Mouse (Mus musculus) heart, embryonic 13.5 days (tissue): ENCODE measurements around the gene Izumo2. TPM values are rescaled to one million over a fixed set of nuclear protein-coding genes. Genes with fewer than 3 reads are reported as not detected.
"Not testable (repeated sequence)": the region's sequence is repeated elsewhere in the genome, so short reads cannot be mapped to it uniquely, and the experiment has no call there.

Experiments used
- ATAC-seq: fragments of 200-750 bp; cut with Nextera tagmentation; 2 replicates; pipeline ENCODE4 v1.8.0; 2017; ENCODE audit warnings: moderate TSS enrichment; ENCODE audit not compliant: insufficient number of reproducible peaks, low FRiP score, low TSS enrichment; ENCODE audit errors: extremely low read depth
- H3K27ac ChIP-seq: fragments of 300-500 bp; sonication (generic); replicated peaks from 2 replicates; pipeline ENCODE4 v1.5.1; 2015; ENCODE audit warnings: moderate library complexity, mild to moderate bottlenecking, inconsistent platforms
- H3K27me3 ChIP-seq: fragments of 300-500 bp; sonication (generic); replicated peaks from 2 replicates; pipeline ENCODE4 v1.6.1; 2015; ENCODE audit warnings: mild to moderate bottlenecking, inconsistent platforms
- H3K36me3 ChIP-seq: fragments of 300-500 bp; sonication (generic); 2 replicates; pipeline ENCODE4 v1.6.1; 2015; ENCODE audit warnings: mild to moderate bottlenecking, inconsistent platforms
- H3K4me1 ChIP-seq: fragments of 300-500 bp; sonication (generic); 2 replicates; pipeline ENCODE4 v1.6.1; 2015; ENCODE audit warnings: inconsistent platforms
- H3K4me2 ChIP-seq: fragments of 300-500 bp; sonication (generic); 2 replicates; pipeline ENCODE4 v1.6.1; 2015; ENCODE audit warnings: inconsistent platforms, mild to moderate bottlenecking, moderate library complexity
- H3K4me3 ChIP-seq: fragments of 300-500 bp; sonication (generic); 2 replicates; pipeline ENCODE4 v1.5.1; 2015; ENCODE audit warnings: moderate library complexity, mild to moderate bottlenecking, inconsistent platforms
- H3K9ac ChIP-seq: fragments of 300-500 bp; sonication (generic); 2 replicates; pipeline ENCODE4 v1.6.1; 2015; ENCODE audit warnings: inconsistent platforms, mild to moderate bottlenecking, moderate library complexity
- H3K9me3 ChIP-seq: fragments of 300-500 bp; sonication (generic); 2 replicates; pipeline ENCODE4 v1.6.1; 2016; ENCODE audit warnings: inconsistent platforms
- WGBS: fragments of 180-500 bp; shearing (Covaris S2); methylation state at CpG from one replicate; pipeline ENCODE4 v1.1.7; 2015; ENCODE audit warnings: mixed read lengths; 5-methylcytosine and 5-hydroxymethylcytosine counted together
- polyA plus RNA-seq: library from polyadenylated mRNA; unstranded; fragments of >200 nt; fragmentation: Nextera tagmentation; extraction: Ambion mirVana; gene quantifications from 2 replicates; pipeline ENCODE4 v1.2.1, GENCODE M21; 2015

The Izumo2 gene
- polyA plus RNA-seq, 1 experiment from 2014 or later = not detected

DNA sequence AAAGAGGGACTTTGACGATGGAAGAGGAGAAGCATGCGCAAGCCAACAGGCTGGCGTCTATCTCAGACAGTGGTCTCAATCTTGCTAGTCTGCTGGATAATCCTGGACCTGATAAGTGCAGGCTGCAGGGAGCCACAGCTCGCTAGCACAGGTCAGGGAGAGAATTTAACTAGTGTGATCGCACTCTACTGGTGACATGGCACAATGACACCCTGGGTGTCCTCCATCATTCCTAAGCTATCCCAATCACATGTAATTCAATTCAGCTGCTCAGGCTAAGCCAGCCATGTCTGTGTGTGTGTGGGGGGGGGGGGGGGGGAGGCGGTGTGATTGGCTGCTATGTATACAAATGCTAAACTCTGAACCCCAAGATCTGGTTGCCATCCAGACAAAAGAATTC lies 6.6 kb upstream of the Izumo2 start:
- H3K4me1 ChIP-seq = peaks cover 11% of the 10 kb centered on the region
- no peak overlapping the region for H3K9ac ChIP-seq
- H3K27me3 ChIP-seq = peaks cover 14% of the 10 kb centered on the region
- no peak overlapping the region for H3K4me2 ChIP-seq
- no peak for ATAC-seq
- no peak overlapping the region for H3K4me3 ChIP-seq
- H3K27ac ChIP-seq = no peak overlapping the region
- no peaks in the 10 kb centered on the region for H3K36me3 ChIP-seq
- H3K9me3 ChIP-seq = peaks cover 5% of the 10 kb centered on the region; the same call in 1 of the 2 replicates
- 5% methylated on average over 6 of the region's 6 CpGs for WGBS

- H3K4me1 ChIP-seq = peaks cover under 1% of the 10 kb centered on the region; the same call in 1 of the 2 replicates
- no peak for ATAC-seq
- H3K9ac ChIP-seq = no peak overlapping the region
- no peak overlapping the region for H3K4me3 ChIP-seq
- peaks cover 16% of the 10 kb centered on the region for H3K27me3 ChIP-seq
- peaks cover 5% of the 10 kb centered on the region; the same call in 1 of the 2 replicates for H3K9me3 ChIP-seq
- H3K27ac ChIP-seq = no peak overlapping the region
- WGBS = 64% methylated on average over 8 of the region's 8 CpGs
- H3K4me2 ChIP-seq = no peak overlapping the region
- no peaks in the 10 kb centered on the region for H3K36me3 ChIP-seq
Observed at GRCm38 (mm10) chr7:44702985-44703384, 5.6 kb upstream of the Izumo2 start.

DNA sequence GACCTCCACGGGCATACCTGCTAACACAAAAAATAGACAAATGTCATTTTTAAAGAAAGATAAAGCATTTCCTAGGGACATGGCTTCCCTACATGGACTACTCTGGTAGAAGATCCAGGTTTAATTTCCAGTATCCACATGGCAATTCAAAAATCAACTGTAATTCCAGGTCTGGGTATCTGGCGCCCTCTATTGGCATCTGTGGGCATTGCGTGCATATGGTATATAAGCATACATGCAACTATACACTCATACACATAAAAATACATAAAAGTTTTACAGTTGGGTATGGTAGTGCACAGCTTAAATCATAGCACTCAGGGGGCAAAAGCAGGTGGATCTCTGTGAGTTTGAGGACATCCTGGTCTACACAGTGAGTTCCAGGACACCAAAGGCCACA lies 4.2 kb upstream of the Izumo2 start:
- H3K4me3 ChIP-seq = no peak overlapping the region
- no peaks in the 10 kb centered on the region for H3K36me3 ChIP-seq
- no peak overlapping the region for H3K27ac ChIP-seq
- no peak overlapping the region for H3K9ac ChIP-seq
- WGBS = 50% methylated on average over 3 of the region's 3 CpGs
- ATAC-seq = no peak
- peaks cover 5% of the 10 kb centered on the region; the same call in 1 of the 2 replicates for H3K9me3 ChIP-seq
- H3K4me2 ChIP-seq = no peak overlapping the region
- H3K4me1 ChIP-seq = no peaks in the 10 kb centered on the region
- H3K27me3 ChIP-seq = peaks cover 8% of the 10 kb centered on the region; the same call in 1 of the 2 replicates

- 82% methylated on average over 4 of the region's 4 CpGs for WGBS
- Histone ChIP-seq H3K27ac (no peak overlapping the region), H3K4me1 (no peaks in the 10 kb centered on the region), H3K4me2 (no peak overlapping the region), H3K9ac (no peak overlapping the region), H3K36me3 (no peaks in the 10 kb centered on the region), H3K9me3 (peaks cover 5% of the 10 kb centered on the region; the same call in 1 of the 2 replicates), H3K27me3 (0 out of 2 replicates have a peak, but pooled peaks cover 8% of the 10 kb centered on the region), H3K4me3 (no peak overlapping the region)
- ATAC-seq = no peak
Observed at GRCm38 (mm10) chr7:44705086-44705485, 3.5 kb upstream of the Izumo2 start.

DNA sequence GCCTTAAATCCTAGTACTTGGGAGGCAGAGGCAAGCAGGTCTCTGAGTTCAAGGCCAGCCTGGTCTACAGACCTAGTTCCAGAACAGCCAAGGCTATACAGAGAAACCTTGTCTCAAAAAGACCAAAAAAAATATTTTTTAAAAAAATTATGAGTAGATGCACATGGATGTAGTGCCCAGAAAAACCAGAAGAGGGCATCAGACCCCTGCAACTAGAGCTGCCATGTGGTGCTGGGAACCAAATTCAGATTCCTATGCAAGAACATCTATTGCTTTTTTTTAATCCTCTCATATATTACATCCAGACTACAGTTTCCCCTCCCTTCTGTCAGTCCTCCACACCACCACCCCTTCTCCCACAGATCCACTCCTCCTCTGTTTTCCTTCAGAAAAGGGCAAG lies 2.2 kb upstream of the Izumo2 start:
- Histone ChIP-seq H3K36me3 (no peaks in the 10 kb centered on the region), H3K27ac (no peak overlapping the region), H3K27me3 (0 out of 2 replicates have a peak, but pooled peaks cover 5% of the 10 kb centered on the region), H3K4me1 (no peaks in the 10 kb centered on the region), H3K9me3 (peaks cover 5% of the 10 kb centered on the region; the same call in 1 of the 2 replicates), H3K9ac (no peak overlapping the region), H3K4me2 (no peak overlapping the region), H3K4me3 (no peak overlapping the region)
- no peak for ATAC-seq

DNA sequence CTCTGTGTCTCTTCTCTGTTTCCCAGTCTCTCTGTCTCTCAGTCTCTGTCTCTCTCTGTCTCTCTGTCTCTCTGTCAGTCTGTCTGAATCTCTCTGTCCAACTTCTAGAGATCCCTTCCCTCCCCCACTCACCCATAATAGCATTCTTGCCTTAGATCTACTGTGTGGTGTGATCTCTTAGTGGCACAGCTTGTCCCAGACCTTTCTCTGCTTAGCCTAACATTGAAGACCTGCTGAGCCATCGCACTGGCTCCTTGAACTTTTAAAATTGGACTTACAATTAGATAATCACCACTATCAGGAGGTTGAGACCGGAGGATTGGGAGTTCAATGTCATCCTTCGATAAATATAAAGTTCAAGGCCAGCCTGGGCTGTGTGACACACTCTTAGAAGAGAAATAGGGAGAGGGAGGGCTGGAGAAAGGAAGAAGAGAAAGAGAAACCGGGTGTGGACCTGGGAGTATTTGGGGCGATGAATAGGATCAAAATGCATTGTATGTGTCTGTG lies 1.3 kb upstream of the Izumo2 start:
- no peaks in the 10 kb centered on the region for H3K4me1 ChIP-seq
- no peaks in the 10 kb centered on the region for H3K36me3 ChIP-seq
- no peak for ATAC-seq
- WGBS = 74% methylated on average over 5 of the region's 5 CpGs
- no peak overlapping the region for H3K27ac ChIP-seq
- no peak overlapping the region for H3K4me2 ChIP-seq
- H3K9ac ChIP-seq = no peak overlapping the region
- H3K4me3 ChIP-seq = no peak overlapping the region
- H3K27me3 ChIP-seq = 0 out of 2 replicates have a peak, but pooled peaks cover 5% of the 10 kb centered on the region
- H3K9me3 ChIP-seq = peaks cover 5% of the 10 kb centered on the region; the same call in 1 of the 2 replicates

- not testable (repeated sequence) for H3K27ac ChIP-seq, H3K9ac ChIP-seq, H3K4me1 ChIP-seq, H3K36me3 ChIP-seq, H3K9me3 ChIP-seq, ATAC-seq, H3K4me3 ChIP-seq, H3K27me3 ChIP-seq, H3K4me2 ChIP-seq
- 79% methylated on average over 6 of the region's 6 CpGs for WGBS
Observed at GRCm38 (mm10) chr7:44708093-44708492, 449 bp upstream of the Izumo2 start.

DNA sequence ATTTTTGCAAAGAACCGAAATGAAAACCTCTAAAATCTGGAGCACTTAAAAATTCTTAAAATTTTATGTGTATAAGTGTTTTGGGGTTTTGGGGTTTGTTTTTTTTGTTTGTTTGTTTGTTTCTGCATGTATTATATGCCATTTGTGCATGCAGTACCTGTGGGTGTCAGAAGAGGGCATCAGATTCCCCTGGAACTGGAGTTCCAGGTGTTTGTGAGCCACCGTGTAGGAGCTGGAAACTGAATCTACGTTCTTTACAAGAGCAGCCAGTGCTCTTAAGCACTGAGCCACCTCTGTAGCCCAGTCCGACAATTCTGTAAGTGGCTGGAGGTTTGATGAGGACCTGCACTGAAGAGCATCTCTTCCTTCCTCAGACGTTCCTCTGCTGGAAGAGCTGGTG lies 1.3 kb downstream of the Izumo2 start:
- Histone ChIP-seq H3K9me3 (peaks cover 8% of the 10 kb centered on the region; the same call in 1 of the 2 replicates), H3K4me3 (no peak overlapping the region), H3K36me3 (no peaks in the 10 kb centered on the region), H3K27ac (no peak overlapping the region), H3K4me2 (no peak overlapping the region), H3K27me3 (0 out of 2 replicates have a peak, but pooled peaks cover 5% of the 10 kb centered on the region), H3K4me1 (no peaks in the 10 kb centered on the region), H3K9ac (no peak overlapping the region)
- 74% methylated on average over 5 of the region's 5 CpGs for WGBS
- no peak for ATAC-seq

GRCm38 (mm10) chr7:44722058-44722457 lies 13.5 kb downstream of the Izumo2 start:
- no peaks in the 10 kb centered on the region for H3K4me1 ChIP-seq
- H3K4me3 ChIP-seq = no peak overlapping the region
- H3K36me3 ChIP-seq = no peaks in the 10 kb centered on the region
- 65% methylated on average over 5 of the region's 5 CpGs for WGBS
- no peak overlapping the region for H3K4me2 ChIP-seq
- no peaks in the 10 kb centered on the region for H3K9me3 ChIP-seq
- H3K27me3 ChIP-seq = peaks cover 45% of the 10 kb centered on the region
- ATAC-seq = no peak
- H3K27ac ChIP-seq = no peak overlapping the region
- H3K9ac ChIP-seq = no peak overlapping the region

- Histone ChIP-seq H3K27me3 (peaks cover 27% of the 10 kb centered on the region), H3K9me3 (peaks cover 6% of the 10 kb centered on the region; the same call in 1 of the 2 replicates), H3K4me3 (no peak overlapping the region), H3K9ac (no peak overlapping the region), H3K36me3 (no peaks in the 10 kb centered on the region), H3K4me1 (no peaks in the 10 kb centered on the region), H3K27ac (no peak overlapping the region), H3K4me2 (no peak overlapping the region)
- ATAC-seq = no peak
- 18% methylated on average over 7 of the region's 7 CpGs for WGBS
Observed at GRCm38 (mm10) chr7:44724316-44724715, 15.8 kb downstream of the Izumo2 start.

GRCm38 (mm10) chr7:44726343-44726742 lies 17.8 kb downstream of the Izumo2 start:
- no peak for ATAC-seq

GRCm38 (mm10) chr7:44727151-44727550 lies 18.6 kb downstream of the Izumo2 start:
- no peak overlapping the region for H3K27ac ChIP-seq
- H3K4me2 ChIP-seq = no peak overlapping the region
- no peaks in the 10 kb centered on the region for H3K4me1 ChIP-seq
- H3K4me3 ChIP-seq = no peak overlapping the region
- no peak overlapping the region for H3K9ac ChIP-seq
- WGBS = 50% methylated on average over 5 of the region's 5 CpGs
- H3K27me3 ChIP-seq = peaks cover 22% of the 10 kb centered on the region; the same call in 1 of the 2 replicates
- H3K9me3 ChIP-seq = peaks cover 6% of the 10 kb centered on the region; the same call in 1 of the 2 replicates
- ATAC-seq = no peak
- H3K36me3 ChIP-seq = no peaks in the 10 kb centered on the region

More at GRCm38 (mm10) chr7:44726343-44726742, 17.8 kb downstream of the Izumo2 start:
- Histone ChIP-seq H3K4me2 (no peak overlapping the region), H3K4me1 (no peaks in the 10 kb centered on the region), H3K4me3 (no peak overlapping the region), H3K27ac (no peak overlapping the region), H3K27me3 (peaks cover 22% of the 10 kb centered on the region; the same call in 1 of the 2 replicates), H3K36me3 (no peaks in the 10 kb centered on the region), H3K9ac (no peak overlapping the region), H3K9me3 (peaks cover 6% of the 10 kb centered on the region; the same call in 1 of the 2 replicates)
- 64% methylated on average over 6 of the region's 6 CpGs for WGBS
